Mouse (Mus musculus): ENCODE measurements around the gene Olfr1099. TPM values are rescaled to one million over a fixed set of nuclear protein-coding genes. Genes with fewer than 3 reads are reported as not detected.

Olfr1099 gene
- not detected in 2 replicates for polyA plus RNA-seq (2012; rRNA removed)

DNA sequence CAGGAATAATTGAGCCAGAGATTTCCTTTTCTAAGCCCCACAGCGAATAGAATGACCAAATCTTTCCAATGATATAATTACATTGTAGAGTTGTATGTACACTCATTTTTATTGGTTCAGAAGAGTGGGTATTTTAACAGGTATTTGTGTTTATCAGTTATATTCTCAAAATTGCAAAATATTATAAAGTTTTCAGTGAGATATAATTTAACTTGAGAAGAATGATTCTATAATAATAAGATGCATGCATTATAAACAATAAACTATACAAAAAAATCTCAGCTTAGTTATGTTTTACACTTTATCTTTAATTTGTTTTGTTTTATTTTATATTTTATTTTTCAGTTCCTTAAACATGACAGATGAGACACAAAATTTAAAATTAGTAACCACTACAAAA, at the start of gene Olfr1099:
Gene Olfr1099, minus strand, starts transcription at position 101 of the 400 bp plus-strand sequence.
- no peak for DNase-seq (ENCODE audit: low read depth)

DNA sequence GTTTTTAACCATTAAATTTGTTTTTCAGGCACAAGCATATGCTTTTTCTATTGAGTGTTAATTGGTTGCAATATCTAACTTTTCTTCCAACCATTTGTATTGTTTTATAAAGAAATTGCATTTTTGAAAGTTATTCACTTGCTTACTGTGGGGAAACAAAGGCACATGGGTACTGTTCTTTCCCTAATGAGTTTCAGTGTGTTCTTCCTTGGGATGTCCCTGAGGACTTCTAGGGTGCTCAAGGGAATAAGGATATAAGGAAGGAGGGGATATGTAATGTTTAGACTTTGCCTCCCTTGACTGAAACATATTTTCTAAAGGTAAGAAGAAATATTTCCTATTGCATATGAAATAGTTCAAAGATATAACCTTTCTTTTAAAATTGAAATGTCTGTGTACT, 37.6 kb upstream of the Olfr1099 start, which contains the start of gene Olfr1102:
Gene Olfr1102, plus strand, starts transcription at position 301 of the 400 bp plus-strand sequence.
- DNase-seq (ENCODE audit: low read depth), result no peak

DNA sequence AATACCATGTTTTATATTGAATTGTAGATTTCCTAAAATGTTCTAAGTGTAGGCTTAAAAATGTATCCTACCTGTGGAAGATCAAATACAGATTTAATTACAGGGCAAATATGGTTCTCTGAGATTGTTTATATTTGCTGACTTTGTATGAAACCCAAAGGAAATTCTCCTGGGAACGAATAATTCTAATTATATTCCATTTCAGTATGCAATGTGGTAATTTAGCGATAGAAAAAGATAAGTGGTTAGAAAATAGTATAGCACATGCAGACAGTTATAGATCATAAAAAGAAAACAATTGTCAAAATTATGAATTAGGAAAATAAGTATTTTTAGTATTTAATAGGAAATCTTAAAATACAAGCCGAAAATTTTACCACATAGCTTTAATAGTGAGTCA, 30.6 kb upstream of the Olfr1099 start, which contains the start of gene Olfr1101:
Gene Olfr1101, minus strand, starts transcription at position 101 of the 400 bp plus-strand sequence.
- no peak for DNase-seq (ENCODE audit: low read depth)

DNA sequence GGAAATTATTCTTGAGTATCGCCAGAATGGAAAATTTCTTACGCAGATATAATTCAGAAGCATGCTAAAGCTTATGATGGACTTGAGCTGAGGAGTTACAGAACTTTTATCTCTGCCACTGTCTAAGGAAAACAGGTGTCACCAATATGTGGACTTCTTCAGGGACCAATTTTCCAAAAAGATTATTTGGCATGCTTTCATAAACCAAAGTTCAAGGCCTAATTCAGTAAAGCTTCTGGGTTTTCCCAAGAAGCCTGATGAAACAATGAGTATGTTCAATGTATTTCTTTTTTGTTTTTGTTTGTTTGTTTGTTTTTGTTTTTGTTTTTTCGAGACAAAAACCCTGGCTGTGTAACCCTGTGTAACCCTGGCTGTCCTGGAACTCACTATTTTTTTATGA, 19.4 kb upstream of the Olfr1099 start, which contains the start of gene Olfr1100:
Gene Olfr1100, minus strand, starts transcription at position 101 of the 400 bp plus-strand sequence.
- DNase-seq (ENCODE audit: low read depth), result no peak

DNA sequence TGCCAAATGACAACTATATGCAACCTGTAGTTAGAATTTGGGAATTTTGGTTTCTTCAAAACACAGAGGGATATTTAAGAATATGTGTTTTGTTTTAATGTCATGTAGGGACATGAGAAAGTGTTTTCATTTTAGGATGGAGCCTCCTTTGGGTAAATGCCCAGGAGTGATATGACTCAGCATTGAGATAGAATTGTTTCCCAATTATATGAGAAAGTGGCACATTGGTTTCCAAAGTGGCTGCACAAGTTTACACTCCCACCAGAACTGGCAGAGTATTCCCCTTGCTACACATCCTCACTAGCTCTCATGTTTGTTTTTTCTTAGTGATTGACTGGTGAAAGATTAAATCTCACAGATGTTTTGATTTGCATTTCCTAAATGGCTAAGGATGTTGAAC, 33.9 kb downstream of the Olfr1099 start:
- no peak for DNase-seq (ENCODE audit: low read depth)

DNA sequence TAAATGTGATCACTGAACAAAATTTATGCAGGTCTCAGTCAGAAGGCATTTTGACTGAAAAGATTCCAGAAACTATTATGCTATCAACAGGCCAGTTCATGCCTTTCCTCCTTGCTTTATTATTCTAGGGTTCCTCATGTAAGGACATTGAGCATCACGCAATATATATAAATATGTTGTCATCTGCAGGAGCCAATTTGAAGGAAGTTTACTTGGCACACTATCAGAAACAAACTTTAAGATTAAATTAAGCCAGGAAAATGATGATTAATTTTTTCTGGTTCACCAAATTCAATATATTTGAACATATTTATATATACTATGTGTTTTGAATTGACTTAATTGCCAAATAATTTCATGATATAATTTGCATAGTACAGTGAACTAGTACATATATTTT, 36.0 kb downstream of the Olfr1099 start, which contains the start of gene Olfr1098:
Gene Olfr1098, minus strand, starts transcription at position 101 of the 400 bp plus-strand sequence.
- no peak for DNase-seq (ENCODE audit: low read depth)

DNA sequence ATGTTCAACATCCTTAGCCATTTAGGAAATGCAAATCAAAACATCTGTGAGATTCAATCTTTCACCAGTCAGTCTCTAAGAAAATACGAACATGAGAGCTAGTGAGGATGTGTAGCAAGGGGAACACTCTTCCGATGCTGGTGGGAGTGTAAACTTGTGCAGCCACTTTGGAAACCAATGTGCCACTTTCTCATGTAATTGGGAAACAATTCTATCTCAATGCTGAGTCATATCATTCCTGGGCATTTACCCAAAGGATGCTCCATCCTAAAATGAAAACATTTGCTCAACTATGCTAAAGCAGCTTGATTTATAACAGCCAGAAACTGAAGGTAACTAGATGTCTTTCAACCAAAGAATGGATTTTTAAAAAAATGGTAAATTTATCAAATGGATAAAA, 54.8 kb downstream of the Olfr1099 start:
- DNase-seq (ENCODE audit: low read depth), result no peak

Other genes with a start within 250 kb of the Olfr1099 start
- gene Olfr1089, start 227.0 kb downstream of the Olfr1099 start, polyA plus RNA-seq (2012; rRNA removed), result not detected in 2 replicates
- not detected in 2 replicates for gene Olfr1090, start 201.7 kb downstream of the Olfr1099 start, polyA plus RNA-seq (2012; rRNA removed)
- gene Olfr1093, start 178.2 kb downstream of the Olfr1099 start, polyA plus RNA-seq (2012; rRNA removed), result not detected in 2 replicates
- not detected in 2 replicates for gene Olfr141, start 150.7 kb downstream of the Olfr1099 start, polyA plus RNA-seq (2012; rRNA removed)
- gene Olfr1094, start 136.0 kb downstream of the Olfr1099 start, polyA plus RNA-seq (2012; rRNA removed), result not detected in 2 replicates
- gene Olfr1095, start 109.0 kb downstream of the Olfr1099 start, polyA plus RNA-seq (2012; rRNA removed), result not detected in 2 replicates
- gene Gm13723, start 85.9 kb downstream of the Olfr1099 start, polyA plus RNA-seq (2012; rRNA removed), result not detected in 2 replicates
- not detected in 2 replicates for gene Olfr1097, start 68.5 kb downstream of the Olfr1099 start, polyA plus RNA-seq (2012; rRNA removed)
- gene Olfr1098, start 36.1 kb downstream of the Olfr1099 start, polyA plus RNA-seq (2012; rRNA removed), result not detected in 2 replicates
- not detected in 2 replicates for gene Olfr1100, start 19.3 kb upstream of the Olfr1099 start, polyA plus RNA-seq (2012; rRNA removed)
- not detected in 2 replicates for gene Olfr1101, start 30.5 kb upstream of the Olfr1099 start, polyA plus RNA-seq (2012; rRNA removed)
- gene Olfr1102, start 37.7 kb upstream of the Olfr1099 start, polyA plus RNA-seq (2012; rRNA removed), result not detected in 2 replicates
- gene Olfr1104, start 66.4 kb upstream of the Olfr1099 start, polyA plus RNA-seq (2012; rRNA removed), result not detected in 2 replicates
- not detected in 2 replicates for gene Olfr1105, start 75.8 kb upstream of the Olfr1099 start, polyA plus RNA-seq (2012; rRNA removed)
- not detected in 2 replicates for gene Olfr1106, start 91.6 kb upstream of the Olfr1099 start, polyA plus RNA-seq (2012; rRNA removed)
- gene Olfr1107, start 115.1 kb upstream of the Olfr1099 start, polyA plus RNA-seq (2012; rRNA removed), result not detected in 2 replicates
- gene Olfr1109, start 135.3 kb upstream of the Olfr1099 start, polyA plus RNA-seq (2012; rRNA removed), result not detected in 2 replicates
- gene Olfr259, start 153.9 kb upstream of the Olfr1099 start, polyA plus RNA-seq (2012; rRNA removed), result not detected in 2 replicates
- gene Olfr1110, start 179.6 kb upstream of the Olfr1099 start, polyA plus RNA-seq (2012; rRNA removed), result not detected in 2 replicates
- not detected in 2 replicates for gene Olfr1111, start 191.9 kb upstream of the Olfr1099 start, polyA plus RNA-seq (2012; rRNA removed)
- gene Olfr1112, start 227.1 kb upstream of the Olfr1099 start, polyA plus RNA-seq (2012; rRNA removed), result not detected in 2 replicates
- gene Olfr1113, start 248.3 kb upstream of the Olfr1099 start, polyA plus RNA-seq (2012; rRNA removed), result not detected in 2 replicates

All from gonadal fat pad, adult 2 months (tissue).